Mouse (Mus musculus): ENCODE data around the gene Myo10. TPM values are rescaled to one million over a fixed set of nuclear protein-coding genes. Genes with fewer than 3 reads are reported as not detected.

Gene Myo10
- total and polyA plus RNA-seq, 2 experiments from 2014 or later: 29.3 to 34.7 TPM

GRCm38 (mm10) chr15:25699032-25699557 is 76.8 kb downstream of the Myo10 start:
- no peaks in the 10 kb centered on the region for H3K9me3 ChIP-seq (ENCODE audit: low read length)
- 88% methylated on average over 4 of the region's 4 CpGs for WGBS
- ATAC-seq (ENCODE audit: low FRiP score) (no peak), DNase-seq (ENCODE audit: low spot score) (no peak)
- no peak for TF ChIP-seq CTCF (IDR thresholded peaks at IDR 0.05)
- H3K4me1 ChIP-seq (ENCODE audit: insufficient read depth, low read length): no peaks in the 10 kb centered on the region
- H3K9ac ChIP-seq (replicated peaks; ENCODE audit: low read length, poor library complexity, severe bottlenecking): no peak overlapping the region
- no peaks in the 10 kb centered on the region for H3K27me3 ChIP-seq (ENCODE audit: insufficient read depth, low read length)
- H3K27ac ChIP-seq (ENCODE audit: low read depth, low read length): no peak overlapping the region
- H3K4me3 ChIP-seq (ENCODE audit: low read depth, low read length): no peak overlapping the region
- H3K36me3 ChIP-seq (ENCODE audit: insufficient read depth, low read length): no peaks in the 10 kb centered on the region
- H3K4me2 ChIP-seq (ENCODE audit: low read depth, low read length, poor library complexity, severe bottlenecking): no peak overlapping the region

- Histone ChIP-seq H3K4me3 (ENCODE audit: low read depth, low read length) (no peak overlapping the region), H3K4me1 (ENCODE audit: insufficient read depth, low read length) (no peaks in the 10 kb centered on the region), H3K36me3 (ENCODE audit: insufficient read depth, low read length) (no peaks in the 10 kb centered on the region), H3K4me2 (ENCODE audit: low read depth, low read length, poor library complexity, severe bottlenecking) (no peak overlapping the region), H3K27me3 (ENCODE audit: insufficient read depth, low read length) (no peaks in the 10 kb centered on the region), H3K27ac (ENCODE audit: low read depth, low read length) (no peak overlapping the region), H3K9ac (replicated peaks; ENCODE audit: low read length, poor library complexity, severe bottlenecking) (no peak overlapping the region), H3K9me3 (ENCODE audit: low read length) (no peaks in the 10 kb centered on the region)
- ATAC-seq (ENCODE audit: low FRiP score) (no peak), DNase-seq (ENCODE audit: low spot score) (no peak)
- no peak for TF ChIP-seq CTCF (IDR thresholded peaks at IDR 0.05)
- WGBS: over 99% methylated on average over 5 of the region's 5 CpGs
These were observed 80.3 kb downstream of the Myo10 start for GRCm38 (mm10) chr15:25702602-25703001.

GRCm38 (mm10) chr15:25704809-25705585 is 82.7 kb downstream of the Myo10 start:
- 86% methylated on average over 11 of the region's 11 CpGs for WGBS
- ATAC-seq (ENCODE audit: low FRiP score) (no peak; the same call in 1 of the 2 replicates), DNase-seq (ENCODE audit: low spot score) (no peak)
- Histone ChIP-seq H3K9ac (replicated peaks; ENCODE audit: low read length, poor library complexity, severe bottlenecking) (no peak overlapping the region), H3K4me3 (ENCODE audit: low read depth, low read length) (no peak overlapping the region), H3K4me1 (ENCODE audit: insufficient read depth, low read length) (no peaks in the 10 kb centered on the region), H3K27me3 (ENCODE audit: insufficient read depth, low read length) (no peaks in the 10 kb centered on the region), H3K27ac (ENCODE audit: low read depth, low read length) (no peak overlapping the region), H3K4me2 (ENCODE audit: low read depth, low read length, poor library complexity, severe bottlenecking) (no peak overlapping the region), H3K36me3 (ENCODE audit: insufficient read depth, low read length) (no peaks in the 10 kb centered on the region), H3K9me3 (ENCODE audit: low read length) (no peaks in the 10 kb centered on the region)
- TF ChIP-seq CTCF (IDR thresholded peaks at IDR 0.05): no peak

- WGBS: 89% methylated on average over 19 of the region's 19 CpGs
- H3K4me2 ChIP-seq (ENCODE audit: low read depth, low read length, poor library complexity, severe bottlenecking): no peak overlapping the region
- no peak for ATAC-seq (ENCODE audit: low FRiP score)
These were observed 84.7 kb downstream of the Myo10 start for GRCm38 (mm10) chr15:25706874-25707554.

GRCm38 (mm10) chr15:25707891-25708290 is 85.6 kb downstream of the Myo10 start:
- Histone ChIP-seq H3K9ac (replicated peaks; ENCODE audit: low read length, poor library complexity, severe bottlenecking) (no peak overlapping the region), H3K4me2 (ENCODE audit: low read depth, low read length, poor library complexity, severe bottlenecking) (no peak overlapping the region), H3K9me3 (ENCODE audit: low read length) (no peaks in the 10 kb centered on the region), H3K27ac (ENCODE audit: low read depth, low read length) (no peak overlapping the region), H3K27me3 (ENCODE audit: insufficient read depth, low read length) (no peaks in the 10 kb centered on the region), H3K36me3 (ENCODE audit: insufficient read depth, low read length) (no peaks in the 10 kb centered on the region), H3K4me1 (ENCODE audit: insufficient read depth, low read length) (no peaks in the 10 kb centered on the region), H3K4me3 (ENCODE audit: low read depth, low read length) (no peak overlapping the region)
- DNase-seq (ENCODE audit: low spot score) (no peak), ATAC-seq (ENCODE audit: low FRiP score) (no peak)
- TF ChIP-seq CTCF (IDR thresholded peaks at IDR 0.05): no peak
- 87% methylated on average over 1 of the region's 1 CpGs for WGBS

More at GRCm38 (mm10) chr15:25706874-25707554, 84.7 kb downstream of the Myo10 start:
- Histone ChIP-seq H3K36me3 (ENCODE audit: insufficient read depth, low read length) (no peaks in the 10 kb centered on the region), H3K4me3 (ENCODE audit: low read depth, low read length) (no peak overlapping the region), H3K9me3 (ENCODE audit: low read length) (no peaks in the 10 kb centered on the region), H3K27me3 (ENCODE audit: insufficient read depth, low read length) (no peaks in the 10 kb centered on the region), H3K27ac (ENCODE audit: low read depth, low read length) (no peak overlapping the region), H3K4me1 (ENCODE audit: insufficient read depth, low read length) (no peaks in the 10 kb centered on the region), H3K9ac (replicated peaks; ENCODE audit: low read length, poor library complexity, severe bottlenecking) (no peak overlapping the region)
- TF ChIP-seq CTCF (IDR thresholded peaks at IDR 0.05): no peak
- DNase-seq (ENCODE audit: low spot score): no peak

GRCm38 (mm10) chr15:25710876-25711275 is 88.6 kb downstream of the Myo10 start:
- Histone ChIP-seq H3K9me3 (ENCODE audit: low read length) (no peaks in the 10 kb centered on the region), H3K9ac (replicated peaks; ENCODE audit: low read length, poor library complexity, severe bottlenecking) (no peak overlapping the region), H3K27me3 (ENCODE audit: insufficient read depth, low read length) (no peaks in the 10 kb centered on the region), H3K27ac (ENCODE audit: low read depth, low read length) (no peak overlapping the region), H3K4me2 (ENCODE audit: low read depth, low read length, poor library complexity, severe bottlenecking) (no peak overlapping the region), H3K36me3 (ENCODE audit: insufficient read depth, low read length) (no peaks in the 10 kb centered on the region), H3K4me3 (ENCODE audit: low read depth, low read length) (no peak overlapping the region), H3K4me1 (ENCODE audit: insufficient read depth, low read length) (no peaks in the 10 kb centered on the region)
- DNase-seq (ENCODE audit: low spot score) (no peak), ATAC-seq (ENCODE audit: low FRiP score) (no peak)
- no peak for TF ChIP-seq CTCF (IDR thresholded peaks at IDR 0.05)
- 89% methylated on average over 10 of the region's 10 CpGs for WGBS

Data from midbrain, postnatal 0 days (tissue).